Mouse (Mus musculus) midbrain, embryonic 15.5 days (tissue): ENCODE measurements at regions not wholly inside any gene's neighbourhood (a gene's known extent, or its start where the extent isn't known, plus 50 kb on each side); places are given as distances from the start of the nearest gene placed in this dataset.

Experiments used
- ATAC-seq: fragments of 200-750 bp; cut with Nextera tagmentation; replicated peaks from 2 replicates; pipeline ENCODE4 v1.8.0; 2017; ENCODE audit warnings: moderate TSS enrichment
- H3K27ac ChIP-seq: fragments of 300-500 bp; sonication (generic); 2 replicates; pipeline ENCODE4 v1.5.1; 2015; ENCODE audit warnings: mild to moderate bottlenecking, inconsistent platforms
- H3K27me3 ChIP-seq: fragments of 300-500 bp; sonication (generic); replicated peaks from 2 replicates; pipeline ENCODE4 v1.6.1; 2015; ENCODE audit warnings: inconsistent platforms
- H3K36me3 ChIP-seq: fragments of 300-500 bp; sonication (generic); replicated peaks from 2 replicates; pipeline ENCODE4 v1.6.1; 2015; ENCODE audit warnings: inconsistent platforms
- H3K4me1 ChIP-seq: fragments of 300-500 bp; sonication (generic); 2 replicates; pipeline ENCODE4 v1.6.1; 2015; ENCODE audit warnings: inconsistent platforms
- H3K4me2 ChIP-seq: fragments of 300-500 bp; sonication (generic); 2 replicates; pipeline ENCODE4 v1.6.1; 2015; ENCODE audit warnings: inconsistent platforms, mild to moderate bottlenecking, moderate library complexity
- H3K4me3 ChIP-seq: fragments of 300-500 bp; sonication (generic); 2 replicates; pipeline ENCODE4 v1.5.1; 2015; ENCODE audit warnings: mild to moderate bottlenecking, inconsistent platforms
- H3K9ac ChIP-seq: fragments of 300-500 bp; sonication (generic); 2 replicates; pipeline ENCODE4 v1.6.1; 2015; ENCODE audit warnings: mild to moderate bottlenecking, inconsistent platforms
- H3K9me3 ChIP-seq: fragments of 300-500 bp; sonication (generic); 2 replicates; pipeline ENCODE4 v1.6.1; 2016; ENCODE audit warnings: inconsistent platforms
- WGBS: fragments of 180-500 bp; shearing (Covaris S2); methylation state at CpG from one replicate; pipeline ENCODE4 v1.1.7; 2015; ENCODE audit warnings: mixed read lengths; 5-methylcytosine and 5-hydroxymethylcytosine counted together

GRCm38 (mm10) chr12:47466740-47467139 is 648.0 kb upstream of the Nova1 start:
- WGBS: 62% methylated on average over 1 of the region's 1 CpGs

GRCm38 (mm10) chr12:47465924-47466323 is 647.2 kb upstream of the Nova1 start:
- 53% methylated on average over 5 of the region's 5 CpGs for WGBS
- no peaks in the 10 kb centered on the region for H3K9me3 ChIP-seq
- no peaks in the 10 kb centered on the region for H3K36me3 ChIP-seq
- H3K4me1 ChIP-seq: no peaks in the 10 kb centered on the region
- H3K27ac ChIP-seq: no peak overlapping the region
- ATAC-seq: peak; percentile 66
- no peak overlapping the region for H3K4me2 ChIP-seq
- H3K9ac ChIP-seq: no peak overlapping the region
- H3K27me3 ChIP-seq: no peaks in the 10 kb centered on the region
- no peak overlapping the region for H3K4me3 ChIP-seq

More at GRCm38 (mm10) chr12:47466740-47467139, 648.0 kb upstream of the Nova1 start:
- H3K4me1 ChIP-seq: no peaks in the 10 kb centered on the region
- no peak overlapping the region for H3K9ac ChIP-seq
- H3K4me3 ChIP-seq: no peak overlapping the region
- ATAC-seq: no peak
- H3K27me3 ChIP-seq: no peaks in the 10 kb centered on the region
- no peak overlapping the region for H3K4me2 ChIP-seq
- H3K36me3 ChIP-seq: no peaks in the 10 kb centered on the region
- H3K27ac ChIP-seq: no peak overlapping the region
- no peaks in the 10 kb centered on the region for H3K9me3 ChIP-seq

DNA sequence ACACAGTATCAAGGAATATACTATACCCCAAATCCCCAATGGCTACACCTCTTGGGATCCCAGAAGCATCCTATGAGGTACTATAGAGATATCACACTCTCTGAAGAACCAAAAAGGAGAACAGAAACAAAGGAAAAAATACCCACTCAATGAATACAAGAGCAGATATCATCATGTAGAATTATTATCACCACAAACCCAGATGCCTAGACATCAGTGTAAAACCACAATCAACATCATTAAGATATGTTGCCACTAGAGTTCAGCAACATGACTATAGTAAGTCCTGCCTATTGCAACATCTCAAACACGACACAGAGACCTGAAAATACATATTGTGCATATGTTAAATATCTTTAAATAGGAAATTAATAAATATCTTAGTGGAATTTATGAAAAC is 612.9 kb upstream of the Nova1 start:
- Histone ChIP-seq H3K4me3 (no peak overlapping the region), H3K27ac (no peak overlapping the region), H3K9me3 (no peaks in the 10 kb centered on the region), H3K27me3 (no peaks in the 10 kb centered on the region), H3K4me2 (no peak overlapping the region), H3K36me3 (no peaks in the 10 kb centered on the region), H3K9ac (no peak overlapping the region), H3K4me1 (no peaks in the 10 kb centered on the region)
- ATAC-seq: no peak
- 60% methylated on average over 1 of the region's 1 CpGs for WGBS

DNA sequence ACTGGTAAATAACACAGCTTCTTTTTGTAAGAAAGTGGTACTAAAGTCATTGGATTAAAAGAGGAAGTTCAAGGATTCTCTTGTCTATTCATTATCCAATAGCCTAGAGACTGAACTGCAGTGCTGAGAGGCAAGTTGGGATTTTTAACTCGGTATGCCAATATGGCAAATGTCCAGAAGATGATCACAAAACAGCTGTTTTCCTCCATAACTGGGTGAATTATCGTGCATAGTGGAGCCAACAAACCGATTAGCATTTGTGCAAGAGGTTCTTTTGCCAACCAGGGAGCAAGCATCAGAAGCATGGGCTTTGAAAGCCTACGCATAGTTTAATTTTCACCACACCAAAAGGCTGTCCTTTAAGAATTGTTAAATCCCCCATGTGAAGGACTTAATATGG is 593.5 kb upstream of the Nova1 start:
- 70% methylated on average over 4 of the region's 4 CpGs for WGBS
- Histone ChIP-seq H3K36me3 (no peaks in the 10 kb centered on the region), H3K4me3 (no peak overlapping the region), H3K4me2 (no peak overlapping the region), H3K9me3 (no peaks in the 10 kb centered on the region), H3K9ac (no peak overlapping the region), H3K27ac (no peak overlapping the region), H3K27me3 (no peaks in the 10 kb centered on the region), H3K4me1 (no peaks in the 10 kb centered on the region)
- ATAC-seq: no peak

DNA sequence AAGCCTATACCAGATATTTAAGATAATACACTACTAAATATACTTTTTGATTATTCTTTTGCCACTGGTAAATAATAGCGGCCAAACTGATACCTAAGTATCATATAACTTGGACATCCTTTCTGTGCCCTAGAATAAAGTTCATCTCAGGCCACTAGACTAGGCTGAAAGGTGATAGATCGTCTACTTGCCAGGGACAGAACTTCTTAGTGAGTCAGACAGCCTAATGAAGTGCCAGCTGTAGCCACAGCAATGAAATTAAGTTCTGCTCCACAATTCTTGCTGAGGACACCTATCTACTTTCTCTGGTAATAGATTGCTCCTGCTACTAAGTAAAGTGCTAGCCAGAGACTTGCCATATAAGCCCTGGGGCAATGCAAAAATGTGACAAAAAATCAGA is 587.8 kb upstream of the Nova1 start:
- Histone ChIP-seq H3K9ac (no peak overlapping the region), H3K4me1 (no peaks in the 10 kb centered on the region), H3K36me3 (no peaks in the 10 kb centered on the region), H3K27ac (no peak overlapping the region), H3K4me3 (no peak overlapping the region), H3K4me2 (no peak overlapping the region), H3K27me3 (no peaks in the 10 kb centered on the region), H3K9me3 (no peaks in the 10 kb centered on the region)
- ATAC-seq: no peak
- 83% methylated on average over 2 of the region's 2 CpGs for WGBS

DNA sequence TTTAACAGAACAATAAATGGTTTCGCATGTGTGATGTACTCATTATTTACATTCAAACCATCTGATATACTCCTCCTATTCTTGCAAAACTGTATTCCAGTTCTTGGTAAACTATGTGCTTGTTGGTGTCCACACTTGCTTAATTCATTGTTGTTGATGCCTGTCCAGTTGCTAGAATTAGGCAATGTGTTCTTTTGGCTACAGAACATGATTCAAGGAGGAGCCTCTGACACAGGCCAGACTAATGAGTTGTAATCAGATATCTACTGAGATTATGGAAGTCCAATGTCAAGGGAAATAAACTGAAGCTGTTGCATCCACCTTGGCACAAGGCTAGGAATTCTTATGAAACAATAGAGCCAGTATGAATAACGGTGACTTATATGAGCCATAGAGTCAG is 587.4 kb upstream of the Nova1 start:
- Histone ChIP-seq H3K9me3 (no peaks in the 10 kb centered on the region), H3K36me3 (no peaks in the 10 kb centered on the region), H3K27me3 (no peaks in the 10 kb centered on the region), H3K9ac (no peak overlapping the region), H3K4me3 (no peak overlapping the region), H3K27ac (no peak overlapping the region), H3K4me1 (no peaks in the 10 kb centered on the region), H3K4me2 (no peak overlapping the region)
- 92% methylated on average over 2 of the region's 2 CpGs for WGBS
- no peak for ATAC-seq

- Histone ChIP-seq H3K4me3 (no peak overlapping the region), H3K27ac (no peak overlapping the region), H3K9me3 (no peaks in the 10 kb centered on the region), H3K4me2 (no peak overlapping the region), H3K4me1 (no peaks in the 10 kb centered on the region), H3K27me3 (no peaks in the 10 kb centered on the region), H3K9ac (no peak overlapping the region), H3K36me3 (no peaks in the 10 kb centered on the region)
- no peak for ATAC-seq
- 93% methylated on average over 1 of the region's 1 CpGs for WGBS
These were observed 564.5 kb upstream of the Nova1 start for GRCm38 (mm10) chr12:47383225-47383624.

DNA sequence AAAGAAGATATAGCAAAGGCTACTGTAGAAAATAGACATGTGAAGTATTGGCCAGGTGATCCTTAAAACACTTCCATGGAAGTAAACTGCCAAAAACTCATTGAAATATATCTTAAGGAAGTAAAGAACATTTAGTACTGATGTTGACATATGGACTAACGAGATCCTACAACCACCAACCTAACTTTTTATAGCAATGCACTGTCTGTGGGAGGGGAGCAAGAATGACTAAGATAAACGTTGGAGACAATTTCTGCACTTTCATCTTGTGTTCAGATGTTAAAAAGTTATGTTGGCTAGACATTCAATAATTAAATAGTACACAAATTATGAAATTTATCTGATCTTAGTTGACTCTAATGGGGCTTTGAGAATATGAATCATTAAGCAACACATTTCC is 534.5 kb upstream of the Nova1 start:
- H3K9me3 ChIP-seq: no peaks in the 10 kb centered on the region

GRCm38 (mm10) chr12:47351229-47351628 is 532.5 kb upstream of the Nova1 start:
- no peak for ATAC-seq
- no peak overlapping the region for H3K4me3 ChIP-seq
- no peak overlapping the region for H3K9ac ChIP-seq
- H3K27ac ChIP-seq: no peak overlapping the region
- 91% methylated on average over 1 of the region's 1 CpGs for WGBS
- no peak overlapping the region for H3K4me2 ChIP-seq
- H3K36me3 ChIP-seq: no peaks in the 10 kb centered on the region
- H3K4me1 ChIP-seq: no peaks in the 10 kb centered on the region
- no peaks in the 10 kb centered on the region for H3K9me3 ChIP-seq
- H3K27me3 ChIP-seq: no peaks in the 10 kb centered on the region

More for the DNA sequence above, 534.5 kb upstream of the Nova1 start:
- Histone ChIP-seq H3K27me3 (no peaks in the 10 kb centered on the region), H3K9ac (no peak overlapping the region), H3K4me3 (no peak overlapping the region), H3K27ac (no peak overlapping the region), H3K36me3 (no peaks in the 10 kb centered on the region), H3K4me2 (no peak overlapping the region), H3K4me1 (no peaks in the 10 kb centered on the region)
- WGBS: 69% methylated on average over 2 of the region's 2 CpGs
- ATAC-seq: no peak

- H3K9me3 ChIP-seq: no peaks in the 10 kb centered on the region
- 0 out of 2 replicates have a peak, but pooled peaks have one; percentile 56 for ATAC-seq
- WGBS: 17% methylated on average over 2 of the region's 2 CpGs
These were observed 494.7 kb upstream of the Nova1 start for GRCm38 (mm10) chr12:47313413-47313812.

DNA sequence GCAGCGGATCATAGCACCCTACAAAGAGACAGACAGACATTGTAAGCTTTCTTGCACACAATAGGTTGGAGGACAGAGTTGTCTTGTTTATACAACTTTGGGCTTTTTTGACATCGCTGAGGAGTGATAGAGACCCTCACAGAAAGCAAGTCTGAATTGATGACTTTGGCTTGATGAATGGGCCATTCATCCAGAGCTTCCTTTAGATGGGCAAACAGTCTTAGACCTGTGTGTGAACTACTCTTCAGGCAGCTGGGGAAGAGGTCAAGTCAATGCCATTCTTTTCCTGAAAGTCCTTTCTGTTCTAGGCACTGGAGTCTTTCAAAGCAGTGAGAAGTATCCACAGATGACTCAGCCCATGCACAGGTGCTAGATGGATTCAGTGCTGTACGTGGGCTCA is 457.2 kb upstream of the Nova1 start:
- Histone ChIP-seq H3K4me1 (no peaks in the 10 kb centered on the region), H3K36me3 (no peaks in the 10 kb centered on the region), H3K4me3 (no peak overlapping the region), H3K27ac (no peak overlapping the region), H3K9ac (no peak overlapping the region), H3K4me2 (no peak overlapping the region), H3K27me3 (no peaks in the 10 kb centered on the region), H3K9me3 (no peaks in the 10 kb centered on the region)
- 54% methylated on average over 3 of the region's 3 CpGs for WGBS
- no peak for ATAC-seq

More at GRCm38 (mm10) chr12:47313413-47313812, 494.7 kb upstream of the Nova1 start:
- no peaks in the 10 kb centered on the region for H3K27me3 ChIP-seq
- H3K27ac ChIP-seq: no peak overlapping the region
- no peak overlapping the region for H3K4me3 ChIP-seq
- no peak overlapping the region for H3K9ac ChIP-seq
- H3K4me2 ChIP-seq: no peak overlapping the region
- no peaks in the 10 kb centered on the region for H3K4me1 ChIP-seq
- no peaks in the 10 kb centered on the region for H3K36me3 ChIP-seq

DNA sequence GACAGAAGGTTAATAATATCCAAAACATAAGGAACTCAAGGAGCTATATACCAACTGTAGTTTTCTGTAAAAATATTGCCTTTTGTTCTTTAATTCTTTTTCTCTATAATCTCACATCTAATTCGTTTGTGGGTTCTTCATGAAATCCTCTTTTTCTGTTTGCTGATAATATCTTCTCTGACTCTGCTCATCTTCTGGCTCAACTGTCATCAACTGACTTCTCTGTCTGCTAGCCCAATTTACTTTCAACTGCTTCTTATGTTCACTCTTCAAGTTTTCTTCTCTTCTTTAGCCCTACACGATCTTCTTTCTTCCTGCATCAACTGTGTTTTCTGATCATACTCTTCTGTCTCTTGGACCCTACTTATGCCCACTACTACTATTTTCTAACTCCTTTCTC is 453.6 kb upstream of the Nova1 start:
- Histone ChIP-seq H3K4me1 (no peaks in the 10 kb centered on the region), H3K9me3 (no peaks in the 10 kb centered on the region), H3K27ac (no peak overlapping the region), H3K4me2 (no peak overlapping the region), H3K4me3 (no peak overlapping the region), H3K36me3 (no peaks in the 10 kb centered on the region), H3K9ac (no peak overlapping the region), H3K27me3 (no peaks in the 10 kb centered on the region)
- ATAC-seq: no peak
- 88% methylated on average over 2 of the region's 2 CpGs for WGBS

GRCm38 (mm10) chr12:47264118-47264517 is 445.4 kb upstream of the Nova1 start:
- no peak overlapping the region for H3K9ac ChIP-seq
- no peaks in the 10 kb centered on the region for H3K27me3 ChIP-seq
- no peak for ATAC-seq
- no peak overlapping the region for H3K4me3 ChIP-seq
- no peaks in the 10 kb centered on the region for H3K36me3 ChIP-seq
- no peaks in the 10 kb centered on the region for H3K4me1 ChIP-seq
- no peak overlapping the region for H3K4me2 ChIP-seq
- H3K9me3 ChIP-seq: no peaks in the 10 kb centered on the region
- no peak overlapping the region for H3K27ac ChIP-seq
- WGBS: 55% methylated on average over 1 of the region's 1 CpGs

DNA sequence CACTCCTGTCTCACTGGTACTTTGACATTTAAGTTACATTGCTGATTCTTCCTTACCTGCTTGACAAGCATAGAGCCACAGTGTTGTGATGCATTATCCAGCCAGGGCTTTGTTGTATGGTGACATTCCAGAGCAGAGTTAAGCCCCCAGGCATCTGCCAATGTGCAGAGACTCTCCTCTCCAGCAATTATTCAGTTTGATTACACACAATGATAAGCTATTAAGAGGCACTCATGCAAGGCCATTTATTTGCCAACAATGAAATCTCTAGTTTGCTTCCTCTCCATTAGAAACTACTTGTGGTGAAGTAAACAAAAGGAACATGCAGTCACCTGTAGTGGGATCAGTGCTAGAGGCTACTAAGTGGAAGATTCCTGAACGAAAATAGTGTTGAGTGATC is 444.7 kb upstream of the Nova1 start:
- H3K4me3 ChIP-seq: no peak overlapping the region
- H3K36me3 ChIP-seq: no peaks in the 10 kb centered on the region
- no peak overlapping the region for H3K9ac ChIP-seq
- no peak overlapping the region for H3K4me2 ChIP-seq
- no peaks in the 10 kb centered on the region for H3K27me3 ChIP-seq
- 25% methylated on average over 1 of the region's 1 CpGs for WGBS
- no peak overlapping the region for H3K27ac ChIP-seq
- no peaks in the 10 kb centered on the region for H3K9me3 ChIP-seq
- no peaks in the 10 kb centered on the region for H3K4me1 ChIP-seq
- no peak for ATAC-seq
